Mouse (Mus musculus) spleen, postnatal 14 days (tissue): ENCODE results near the gene Iffo1.
A peak's percentile ranks its signal among the peaks of the same experiment; 100 is the strongest.

ENCODE experiments used
- DNase-seq, 2 experiments: peaks; one replicate each; pipeline ENCODE4 v3.0.0; 2021 to 2022; ENCODE audit warnings: low spot score in 2 of 2

Gene Iffo1

DNA sequence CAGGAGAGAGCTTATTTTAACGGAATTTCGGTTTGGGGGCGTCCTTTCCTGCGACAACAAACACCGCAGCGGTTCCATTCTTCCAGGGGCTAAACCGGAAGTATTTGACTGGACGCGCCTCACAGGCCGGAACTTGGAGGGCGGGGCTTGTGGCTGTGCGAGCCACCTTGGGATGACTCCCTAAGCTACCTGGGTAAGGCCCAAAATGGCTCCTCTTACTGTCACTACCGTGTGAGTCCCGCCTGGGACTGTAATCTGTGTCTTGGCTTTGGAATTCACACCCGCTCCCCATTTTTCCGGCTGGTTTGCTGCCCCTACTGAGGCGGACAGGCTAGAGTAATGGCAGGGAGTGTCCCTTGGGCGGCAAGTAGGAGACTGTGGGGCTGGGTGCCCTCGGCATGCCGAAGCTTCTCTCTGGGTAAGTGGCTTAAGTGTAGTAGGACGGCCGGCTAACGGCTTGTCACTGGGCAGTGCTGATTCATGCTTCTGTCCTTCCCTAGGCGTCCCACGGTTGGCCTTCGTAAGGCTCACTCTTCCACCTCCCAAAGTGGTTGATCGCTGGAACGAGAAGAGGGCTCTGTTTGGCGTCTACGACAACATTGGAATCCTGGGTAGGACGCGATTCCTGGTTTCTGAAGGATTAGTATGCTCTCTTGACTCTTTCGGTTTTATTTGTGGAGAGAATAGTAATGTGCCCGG, 47.1 kb downstream of the Iffo1 start:
- peak; percentile 82 to 89 for DNase-seq

DNA sequence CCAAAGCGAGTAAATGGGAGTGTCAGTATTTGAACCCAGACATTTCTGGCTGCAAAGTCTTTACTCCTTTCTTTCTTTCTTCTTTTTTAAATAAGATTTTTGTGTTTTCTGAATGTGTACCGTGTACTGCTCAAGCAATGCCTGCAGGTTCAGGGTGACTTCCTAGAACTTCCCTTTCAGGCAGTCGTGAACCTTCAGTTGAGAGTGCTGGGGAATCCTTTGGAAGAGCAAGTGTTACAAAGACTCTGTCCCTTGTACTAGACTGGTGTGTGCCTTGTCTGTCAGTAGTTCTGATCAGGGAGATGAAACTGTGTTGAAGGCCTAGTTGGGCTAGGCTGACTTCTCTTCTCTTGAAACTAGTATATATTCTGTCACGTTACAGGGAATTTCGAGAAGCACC, 47.8 kb downstream of the Iffo1 start:
- no peak for DNase-seq

DNA sequence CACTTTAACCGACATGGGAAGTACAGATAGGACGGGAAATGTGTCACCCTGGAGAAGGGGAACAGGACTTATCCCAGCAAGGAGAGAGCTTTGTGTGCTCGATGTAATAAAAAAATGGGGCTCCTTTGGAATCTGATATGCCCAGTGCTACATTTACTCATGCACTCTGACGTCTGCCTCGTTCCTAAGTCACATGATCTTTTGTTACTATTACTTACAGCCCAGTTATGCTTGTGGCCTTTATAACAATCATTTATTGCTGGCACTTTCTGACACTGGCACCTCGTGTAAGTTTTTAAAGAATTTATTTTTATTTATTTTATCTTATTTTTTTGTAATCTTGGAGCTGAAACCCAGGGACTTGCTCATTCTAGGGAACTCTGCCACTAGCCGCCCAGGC, 48.3 kb downstream of the Iffo1 start:
- no peak for DNase-seq

DNA sequence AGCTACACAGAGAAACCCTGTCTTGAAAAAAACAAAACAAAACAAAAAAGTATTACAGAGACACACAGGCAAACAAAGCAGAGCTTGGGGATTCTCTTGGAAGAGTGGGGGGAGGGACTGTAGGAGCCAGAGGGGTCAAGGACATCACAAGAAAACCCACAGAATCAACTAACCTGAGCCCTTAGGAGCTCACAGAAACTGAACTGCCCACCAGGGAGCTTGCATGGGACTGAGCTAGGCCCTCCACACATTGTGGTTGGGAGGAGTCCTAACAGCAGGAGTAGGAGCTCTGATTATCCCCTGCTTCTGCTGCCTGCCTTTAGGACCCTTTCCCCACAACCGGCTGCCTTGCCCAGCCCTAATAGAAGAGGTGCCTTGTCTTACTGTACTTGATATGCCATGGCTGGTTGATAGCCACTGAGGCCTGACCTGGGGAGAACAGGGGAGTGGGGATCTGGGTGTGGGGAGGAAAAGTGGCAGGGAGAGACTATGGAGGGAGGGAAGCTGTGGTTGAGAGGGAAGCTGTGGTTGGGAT, 50.6 kb downstream of the Iffo1 start:
- no peak for DNase-seq

DNA sequence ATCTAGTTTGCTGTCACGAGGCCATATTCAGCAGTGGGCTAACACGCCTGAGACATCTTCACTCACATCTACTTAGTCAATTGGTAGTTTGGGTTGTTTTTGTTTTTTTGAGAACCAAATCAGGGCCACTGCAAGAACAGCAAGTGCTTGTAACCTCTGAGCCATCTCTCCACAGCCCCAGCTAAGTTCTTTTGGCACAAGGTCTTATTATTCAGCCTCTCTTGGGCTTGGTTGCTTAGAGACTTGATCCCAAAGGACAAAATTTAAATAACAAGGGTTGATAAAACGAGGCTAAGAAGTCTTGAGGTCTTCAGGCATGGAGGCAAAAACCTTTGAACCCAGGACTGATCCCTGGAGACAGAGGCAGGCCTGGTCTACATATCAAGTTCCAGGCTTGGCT, 51.3 kb downstream of the Iffo1 start:
- no peak for DNase-seq

DNA sequence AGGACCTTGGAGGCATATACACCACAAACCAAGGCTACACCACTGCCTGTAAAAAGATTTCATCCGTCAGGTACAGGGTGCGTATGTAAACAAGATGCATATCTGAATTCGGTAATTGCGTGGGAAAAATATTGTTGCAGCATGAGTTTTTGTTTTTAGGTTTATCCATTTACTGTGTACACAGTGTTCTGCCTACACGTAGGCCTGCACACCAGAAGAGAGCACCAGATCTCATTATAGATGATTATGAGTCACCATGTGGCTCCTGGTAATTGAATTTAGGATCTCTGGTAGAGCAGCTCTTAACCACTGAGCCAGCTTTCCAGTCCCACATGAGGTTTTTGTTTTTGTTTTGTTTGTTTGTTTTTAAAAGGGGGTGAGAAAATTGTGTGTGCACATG, 52.1 kb downstream of the Iffo1 start:
- no peak for DNase-seq

DNA sequence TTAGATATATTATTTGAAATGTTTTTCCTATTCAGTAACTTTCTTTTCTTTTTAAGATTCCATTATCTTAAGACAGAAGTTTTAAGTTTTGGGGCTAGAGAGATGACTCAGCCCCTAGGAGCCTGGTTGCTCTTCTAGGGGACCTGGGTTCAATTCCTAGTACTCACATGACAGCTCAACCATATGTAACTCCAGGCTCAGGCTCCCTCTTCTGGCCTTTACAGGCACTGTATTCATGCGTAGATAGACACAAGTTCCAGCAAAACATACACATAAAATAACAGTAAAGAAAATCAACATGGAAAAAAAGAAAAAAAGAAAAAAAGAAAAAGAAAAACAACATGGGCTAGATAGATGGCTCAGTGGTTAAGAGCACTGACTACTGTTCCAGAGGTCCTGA, 65.4 kb downstream of the Iffo1 start:
- DNase-seq, result no peak
